Mouse (Mus musculus) thymus, postnatal 25 days (tissue): Measurements from ENCODE around the gene Mrps7.
"Not testable (repeated sequence)": the region's sequence is repeated elsewhere in the genome, so short reads cannot be mapped to it uniquely, and the experiment has no call there.

Experiments
- DNase-seq: peaks from one replicate; pipeline ENCODE4 v3.0.0; 2022

The Mrps7 gene

GRCm38 (mm10) chr11:115629734-115630531, 26.2 kb downstream of the Mrps7 start:
- DNase-seq: no peak

DNA sequence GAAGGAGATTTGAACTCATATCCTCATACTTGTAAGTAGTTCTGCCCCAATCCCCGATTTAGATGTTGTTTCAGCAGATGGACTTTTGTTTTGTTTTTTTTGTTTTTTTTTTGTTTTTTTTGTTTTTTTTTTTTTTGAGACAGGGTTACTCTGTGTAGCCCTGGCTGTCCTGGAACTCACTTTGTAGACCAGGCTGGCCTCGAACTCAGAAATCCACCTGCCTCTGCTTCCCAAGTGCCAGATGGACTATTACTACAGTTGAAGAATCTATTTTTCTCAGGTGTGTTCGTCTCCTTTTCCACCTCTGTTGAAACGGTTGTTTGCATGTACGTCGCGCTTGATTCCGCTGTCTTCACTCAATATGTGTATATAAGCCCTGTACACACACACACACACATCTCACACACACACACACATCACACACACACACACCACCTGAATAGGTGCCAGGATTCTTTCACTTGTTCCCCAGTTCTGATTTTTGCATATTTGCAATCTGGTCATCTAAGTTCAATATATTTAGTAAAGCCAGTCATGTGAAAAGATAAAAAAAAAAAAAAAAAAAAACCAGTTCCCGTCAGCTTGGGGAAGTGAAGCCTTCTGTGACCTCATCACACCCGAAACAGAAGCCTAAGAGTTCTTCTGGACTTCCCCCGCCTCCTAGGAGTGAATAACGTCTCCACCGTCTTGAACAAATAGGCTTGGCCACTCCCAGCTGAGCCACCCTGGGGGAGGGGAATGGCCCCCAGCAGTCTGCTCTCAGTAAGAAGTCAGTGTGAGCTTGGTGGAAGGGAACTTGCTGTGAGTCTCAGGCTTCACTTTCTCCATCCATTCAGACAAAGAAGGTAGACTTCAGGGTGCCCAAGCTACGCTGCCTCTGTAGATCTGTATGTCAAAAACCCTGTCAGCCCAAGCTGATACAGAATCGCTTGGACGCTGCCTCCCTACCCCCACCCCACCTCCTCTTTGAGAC, 27.1 kb downstream of the Mrps7 start:
- no peak for DNase-seq

- DNase-seq: peak; percentile 49
Measured at GRCm38 (mm10) chr11:115631505-115631890, 27.8 kb downstream of the Mrps7 start.

GRCm38 (mm10) chr11:115632247-115632646, 28.5 kb downstream of the Mrps7 start:
- no peak for DNase-seq

GRCm38 (mm10) chr11:115632862-115633261, 29.1 kb downstream of the Mrps7 start:
- DNase-seq: no peak

- no peak for DNase-seq
Measured at GRCm38 (mm10) chr11:115634109-115634508, 30.4 kb downstream of the Mrps7 start.

DNA sequence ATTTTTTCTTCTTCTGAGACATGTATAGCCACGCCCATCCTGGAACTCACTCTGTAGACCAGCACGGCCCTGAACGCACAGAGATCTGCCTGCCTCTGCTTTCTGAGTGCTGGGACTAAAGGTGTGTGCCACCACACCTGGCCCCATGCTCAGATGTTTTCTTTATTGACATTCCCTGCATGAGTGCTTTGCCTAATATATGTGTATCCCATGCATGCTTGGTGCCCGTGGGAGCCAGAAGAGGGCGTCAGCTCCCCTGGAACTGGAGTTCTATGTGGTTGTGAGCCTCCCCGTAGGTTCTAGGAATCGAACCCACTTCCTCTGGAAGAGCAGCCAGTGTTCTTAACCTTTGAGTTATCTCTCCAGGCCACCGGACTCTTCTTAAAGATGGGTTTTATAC, 31.3 kb downstream of the Mrps7 start:
- no peak for DNase-seq

GRCm38 (mm10) chr11:115635484-115635883, 31.8 kb downstream of the Mrps7 start:
- no peak for DNase-seq

DNA sequence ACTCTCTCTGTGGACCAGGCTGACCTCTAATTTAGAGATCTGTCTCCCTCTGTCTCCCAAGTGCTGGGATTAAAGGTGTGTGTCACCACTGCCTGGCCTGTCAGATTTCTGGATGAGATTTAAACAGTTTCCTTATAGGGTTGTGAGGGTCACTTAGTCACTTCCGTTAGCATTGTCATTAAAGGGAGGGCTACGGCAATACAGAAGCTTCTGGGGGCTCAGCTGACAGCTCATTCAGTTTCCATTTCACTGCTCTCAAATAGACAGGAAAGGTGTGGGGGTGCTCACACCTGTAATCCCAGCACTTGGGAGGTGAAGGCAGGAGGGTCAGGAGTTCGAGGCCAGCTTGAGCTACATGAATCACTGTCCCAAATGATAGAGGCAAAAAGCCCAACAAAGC, 33.2 kb downstream of the Mrps7 start:
- DNase-seq: no peak

DNA sequence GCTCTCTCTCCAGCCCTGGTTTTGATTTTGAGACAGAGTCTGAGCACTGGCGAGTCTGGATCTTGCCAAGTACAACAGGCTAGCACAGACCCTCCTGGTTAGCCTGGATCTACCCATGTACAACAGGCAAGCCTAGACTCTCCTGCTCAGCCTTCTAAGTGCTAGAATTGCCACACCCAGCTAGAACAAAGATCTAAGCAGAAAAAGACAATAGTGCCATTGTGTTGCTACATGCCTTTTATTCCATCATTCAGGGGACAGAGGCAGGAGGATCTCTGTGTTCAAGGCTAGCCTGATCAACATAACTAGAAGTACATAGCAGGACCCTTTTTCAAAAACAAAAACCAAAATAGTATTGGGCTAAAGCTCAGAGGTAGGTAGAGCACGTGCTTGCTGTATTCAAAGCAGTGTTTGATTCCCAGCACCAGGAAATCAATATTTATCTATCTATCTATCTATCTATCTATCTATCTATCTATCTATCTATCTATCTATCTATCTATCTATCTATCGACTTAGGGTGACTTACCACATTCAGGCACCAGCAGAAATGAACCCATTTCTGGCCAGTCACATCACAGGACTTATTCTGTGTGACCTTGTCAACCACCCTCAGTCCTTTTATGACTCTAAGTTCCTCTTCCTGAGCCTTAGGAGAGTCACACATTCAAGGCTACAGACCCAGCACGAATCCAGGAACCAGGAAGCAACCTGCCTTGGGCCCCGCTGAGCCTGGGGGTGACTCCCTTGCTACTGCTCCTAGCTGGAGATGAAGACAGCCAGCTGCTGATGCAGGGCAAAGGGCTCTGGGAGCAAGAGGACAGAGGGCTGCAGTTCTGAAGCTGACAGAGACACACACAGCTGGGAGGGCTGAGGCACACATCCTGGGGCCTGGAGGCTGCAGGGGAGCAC, 35.0 kb downstream of the Mrps7 start:
- DNase-seq: no peak

DNA sequence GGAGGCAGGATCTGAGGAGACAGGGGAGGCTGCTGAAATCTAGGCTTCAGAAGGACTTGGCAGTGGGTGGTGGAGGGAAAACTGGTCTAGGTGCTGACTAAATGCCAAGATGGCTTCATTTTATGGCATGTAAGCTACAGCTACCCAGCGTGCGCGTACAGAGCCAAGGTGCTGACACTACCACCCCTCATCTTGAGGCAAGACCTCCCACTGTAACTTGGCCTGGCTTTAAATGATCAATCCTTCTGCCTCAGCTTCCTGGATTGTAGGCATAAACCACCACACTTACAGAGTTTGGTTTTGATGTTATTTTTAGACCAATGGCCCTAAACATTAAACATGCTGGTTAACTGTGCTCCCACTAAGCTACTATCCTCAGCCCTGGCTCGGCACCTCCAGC, 35.8 kb downstream of the Mrps7 start:
- DNase-seq: no peak

DNA sequence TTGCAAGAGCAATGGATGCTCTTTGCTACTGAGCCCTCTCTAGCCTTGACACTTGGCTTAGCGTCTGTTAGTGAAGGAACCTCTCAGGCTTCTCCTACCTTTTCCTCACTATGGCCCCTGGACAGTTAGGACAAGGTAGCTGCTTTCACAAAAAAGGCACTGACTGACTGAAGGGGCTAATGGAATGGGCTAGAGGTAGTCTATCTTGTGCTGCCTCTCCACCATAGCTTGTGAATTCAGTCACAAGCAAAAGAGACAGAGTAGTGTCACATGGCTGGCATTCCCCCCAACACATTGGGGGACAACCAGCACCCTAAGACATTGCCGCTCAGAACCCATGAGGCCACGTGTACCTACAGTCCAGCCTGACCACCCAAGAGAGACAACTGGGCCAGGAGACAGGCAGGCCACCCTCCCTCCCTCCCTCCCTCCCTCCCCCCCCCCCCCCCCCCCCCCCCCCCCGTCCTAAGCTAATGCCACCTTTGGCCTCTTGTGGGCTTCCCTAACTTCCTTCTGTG, 36.6 kb downstream of the Mrps7 start:
- DNase-seq: no peak

GRCm38 (mm10) chr11:115640978-115641663, 37.4 kb downstream of the Mrps7 start:
- DNase-seq: peak; percentile 70

DNA sequence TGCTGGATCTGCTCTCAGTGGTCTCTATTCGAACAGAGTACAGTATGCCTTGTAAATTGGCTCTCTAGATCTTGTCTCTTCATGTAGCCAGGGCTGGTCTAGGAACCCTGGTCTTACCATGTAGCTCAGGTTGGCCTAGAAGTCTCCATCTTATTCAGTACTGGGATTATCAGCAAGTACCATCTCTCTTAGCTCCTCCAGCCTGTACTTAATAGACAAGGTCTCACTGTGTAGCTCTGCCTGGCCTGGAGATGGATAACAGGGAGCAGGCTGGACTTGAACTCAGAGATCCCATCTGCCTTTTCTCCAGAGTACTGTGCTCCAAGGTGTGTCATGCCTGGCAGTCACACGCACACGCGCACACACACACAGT, 37.9 kb downstream of the Mrps7 start:
- DNase-seq: no peak

- DNase-seq: no peak
Measured at GRCm38 (mm10) chr11:115642705-115643104, 39.0 kb downstream of the Mrps7 start.

- peak; percentile 83 for DNase-seq
Measured at GRCm38 (mm10) chr11:115643265-115643664, 39.5 kb downstream of the Mrps7 start.

- DNase-seq: no peak
Measured at GRCm38 (mm10) chr11:115644308-115644707, 40.6 kb downstream of the Mrps7 start.

DNA sequence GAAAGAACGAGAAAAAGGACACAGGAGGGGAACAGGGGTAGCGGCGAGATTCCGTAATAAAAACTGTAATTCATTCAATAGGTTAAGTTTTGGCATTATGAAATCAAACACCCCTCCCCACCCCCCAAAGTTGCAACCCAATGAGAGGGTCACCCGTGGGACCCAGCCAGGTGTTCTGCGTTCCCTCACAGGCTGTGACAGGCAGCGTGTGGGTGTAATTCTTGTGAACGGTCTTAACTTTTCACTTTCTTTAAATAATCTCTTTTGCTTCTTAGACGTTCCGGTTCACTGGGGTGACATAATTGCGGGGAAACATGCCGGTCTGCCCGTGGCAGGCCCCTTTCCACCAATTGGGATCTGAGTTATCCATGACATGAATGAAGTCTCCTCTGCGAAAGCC, 41.8 kb downstream of the Mrps7 start:
- DNase-seq: not testable (repeated sequence)

DNA sequence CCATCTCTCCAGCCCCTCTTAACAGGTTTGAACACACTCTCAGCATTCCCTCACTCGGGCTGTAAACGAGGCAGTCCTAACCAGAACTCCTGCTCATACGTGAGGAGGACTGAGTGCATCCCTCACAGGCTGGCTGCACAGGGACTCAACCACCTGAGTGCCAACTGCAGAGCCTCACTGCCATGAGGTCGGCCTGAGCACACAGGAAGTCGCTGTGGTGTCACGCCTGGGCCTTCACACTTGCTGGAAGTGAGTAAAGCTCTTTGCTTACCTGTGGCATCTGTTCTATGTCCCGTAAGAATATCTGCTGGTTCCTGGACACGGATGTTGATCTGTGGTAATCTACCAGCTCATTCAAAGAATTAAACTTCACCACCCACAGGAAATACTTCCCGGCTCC, 42.7 kb downstream of the Mrps7 start:
- DNase-seq: peak; percentile 30

GRCm38 (mm10) chr11:115647459-115647858, 43.7 kb downstream of the Mrps7 start:
- peak; percentile 59 for DNase-seq

GRCm38 (mm10) chr11:115649706-115650105, 46.0 kb downstream of the Mrps7 start:
- DNase-seq: no peak

GRCm38 (mm10) chr11:115651680-115652079, 48.0 kb downstream of the Mrps7 start:
- no peak for DNase-seq
